Mouse (Mus musculus) gastrocnemius, postnatal 10 days (tissue): ENCODE data around the gene Arhgap22. TPM values are rescaled to one million over a fixed set of nuclear protein-coding genes. Genes with fewer than 3 reads are reported as not detected.

Experiments
- DNase-seq: peaks from one replicate; pipeline ENCODE4 v3.0.0; 2021; ENCODE audit warnings: mixed read lengths
- total RNA-seq, 2 experiments: library from RNA; stranded (reverse); gene quantifications; 2 replicates each; pipeline ENCODE4 v1.2.3; 2021

Gene Arhgap22
- total RNA-seq, 2 experiments from 2014 or later: 1.5 to 4.0 TPM

DNA sequence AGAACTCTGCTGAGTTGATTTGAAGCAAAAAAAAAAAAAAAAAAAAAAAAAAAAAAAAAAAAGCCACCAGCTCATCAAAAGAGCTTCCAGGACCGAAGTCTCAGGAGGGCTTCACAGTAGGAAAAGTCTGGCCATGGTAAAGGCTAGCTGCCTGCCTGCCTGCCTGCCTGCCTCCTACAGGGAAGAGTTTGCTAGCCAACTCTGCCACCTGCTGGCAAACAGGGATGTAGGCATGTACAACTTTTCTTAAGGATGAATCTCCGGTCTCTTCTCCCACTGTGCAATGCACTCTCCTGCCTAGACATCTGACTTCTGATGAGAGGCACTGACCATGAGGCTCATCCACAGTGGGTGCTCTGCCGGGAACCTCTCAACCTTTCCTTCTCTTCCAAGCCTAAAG lies 157.4 kb downstream of the Arhgap22 start:
- peak; percentile 67 for DNase-seq

- DNase-seq: no peak
Observed at GRCm38 (mm10) chr14:33373271-33373670, 159.4 kb downstream of the Arhgap22 start.

DNA sequence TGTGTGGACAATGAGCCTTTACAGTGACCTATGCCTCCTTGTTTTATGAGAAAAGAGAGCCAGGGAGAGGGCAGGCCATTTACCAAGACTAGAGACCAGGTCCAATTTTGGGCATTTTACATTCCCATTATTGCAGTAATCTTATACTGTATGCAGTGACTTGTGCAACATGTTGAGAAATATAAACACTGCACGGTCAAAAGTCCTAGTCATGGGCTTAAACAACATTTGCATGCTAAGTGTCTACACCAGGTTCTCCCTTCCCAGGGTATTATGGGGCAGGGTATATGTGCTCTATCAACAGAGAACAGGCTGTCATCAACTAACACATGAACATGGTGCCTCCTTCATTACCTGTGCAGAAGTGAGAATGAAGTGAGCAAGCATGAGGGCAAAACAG lies 160.3 kb downstream of the Arhgap22 start:
- DNase-seq: no peak

- no peak for DNase-seq
Observed at GRCm38 (mm10) chr14:33377211-33377610, 163.4 kb downstream of the Arhgap22 start.

GRCm38 (mm10) chr14:33378723-33379122 lies 164.9 kb downstream of the Arhgap22 start:
- DNase-seq: no peak

DNA sequence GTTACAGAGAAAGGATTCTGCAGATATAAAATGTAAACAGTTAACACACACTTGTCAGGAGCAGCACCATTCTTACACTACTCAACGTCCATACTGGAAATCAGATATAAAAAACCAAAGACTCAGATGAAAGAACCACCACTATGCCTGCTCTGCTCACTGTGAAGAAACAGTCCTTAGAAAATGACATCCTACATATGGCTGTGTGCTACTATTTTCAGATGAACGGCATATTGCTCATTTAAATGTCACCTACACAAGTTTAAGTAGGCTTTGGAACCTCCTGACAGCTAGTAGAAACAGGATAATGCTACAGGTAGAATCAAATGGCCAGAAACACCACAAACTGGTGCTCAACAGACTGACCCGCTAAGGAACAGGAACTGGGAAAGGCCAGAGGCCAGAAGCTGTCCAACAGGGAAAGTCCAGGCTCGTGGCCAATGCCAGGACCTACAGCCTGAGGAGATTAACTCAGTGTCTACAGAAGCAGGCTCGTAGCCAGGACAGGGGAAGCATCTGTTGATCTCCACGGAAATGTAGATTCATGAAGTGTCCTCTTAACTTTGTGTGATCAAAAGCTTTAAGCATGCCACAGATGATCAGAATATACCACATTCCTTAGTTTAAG lies 167.1 kb downstream of the Arhgap22 start:
- no peak for DNase-seq

- no peak for DNase-seq
Observed at GRCm38 (mm10) chr14:33398065-33398860, 184.4 kb downstream of the Arhgap22 start.

DNA sequence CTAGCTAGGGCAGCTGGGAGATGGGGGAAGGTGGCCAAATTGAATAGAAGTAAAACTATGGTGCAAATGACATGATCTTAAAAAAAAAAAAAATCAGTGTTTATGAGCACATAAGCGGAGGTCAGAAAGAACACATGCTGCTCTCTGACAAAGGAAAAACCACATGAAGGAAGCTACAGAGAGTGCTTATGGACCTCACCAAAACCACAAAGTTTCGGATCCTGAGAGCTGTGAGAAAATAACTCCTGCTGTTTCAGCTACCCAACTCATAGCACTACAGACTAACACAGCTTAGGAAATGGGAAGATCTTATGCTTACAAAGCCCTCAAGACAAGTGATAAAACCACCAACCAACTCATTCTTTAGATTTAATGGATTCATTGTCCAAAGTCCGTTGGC lies 186.2 kb downstream of the Arhgap22 start:
- no peak for DNase-seq

- DNase-seq: no peak
Observed at GRCm38 (mm10) chr14:33402331-33402730, 188.5 kb downstream of the Arhgap22 start.

GRCm38 (mm10) chr14:33415746-33416145 lies 201.9 kb downstream of the Arhgap22 start:
- DNase-seq: no peak

GRCm38 (mm10) chr14:33418311-33418909 lies 204.6 kb downstream of the Arhgap22 start:
- no peak for DNase-seq

Other genes with a start within 250 kb of the Arhgap22 start
- gene Lrrc18, start 222.6 kb upstream of the Arhgap22 start, total RNA-seq: under 1 TPM; 0.26 to 0.34 TPM
- gene Wdfy4, start 28.5 kb upstream of the Arhgap22 start, total RNA-seq: 1 to 10 TPM; 1.3 to 4.1 TPM
- gene Mapk8, start 233.1 kb downstream of the Arhgap22 start, total RNA-seq: 10 to 100 TPM; 30.9 to 35.2 TPM